Comparison of ENCODE assay signal across 8 mouse cellular contexts in the genomic region with DNA sequence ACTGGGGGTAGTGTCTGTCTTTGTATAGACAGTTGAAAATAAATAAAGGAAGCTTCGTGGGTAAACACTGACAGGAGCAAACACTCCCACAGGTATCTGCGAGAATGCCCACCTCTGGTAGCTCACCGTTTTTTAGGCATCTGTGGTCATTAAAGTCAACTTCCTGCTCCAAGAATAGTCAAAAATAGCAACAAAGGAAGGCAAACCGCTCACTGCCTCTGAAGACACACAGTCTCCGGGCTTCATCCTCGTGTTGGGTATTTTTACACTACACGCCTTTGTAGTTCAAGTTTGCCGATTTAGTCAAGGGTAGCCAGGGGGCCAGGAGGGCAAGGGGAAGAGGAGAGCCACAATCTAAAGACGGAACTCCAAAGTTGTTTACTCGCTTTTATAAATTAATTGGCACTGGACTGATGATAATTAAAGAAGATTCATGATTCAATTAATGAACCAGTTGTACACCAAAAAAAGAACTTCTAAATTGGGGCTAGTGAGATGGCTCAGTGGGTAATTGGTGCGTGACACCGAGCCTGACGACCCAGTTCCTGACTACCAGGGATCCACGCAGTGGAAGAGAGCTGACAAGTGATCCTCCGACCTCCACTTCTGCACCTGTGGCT. TPM values are rescaled to one million over a fixed set of nuclear protein-coding genes. Genes with fewer than 3 reads are reported as not detected.
A peak's percentile ranks its signal among the peaks of the same experiment; 100 is the strongest.
DNase-seq lines count a peak whose midpoint lies in the region; ATAC-seq and TF ChIP-seq lines count a peak whose summit lies in the region.

No protein-coding gene starts in this region.

- TF ChIP-seq CTCF in heart, adult 2 months (IDR thresholded peaks at IDR 0.05), result no peak

- DNase-seq in heart, adult 2 months, result no peak
- DNase-seq in lung, postnatal 4 days, result no peak
- DNase-seq in right cerebral cortex, postnatal 14 days, result no peak
- no peak for DNase-seq in urinary bladder, postnatal 4 days (ENCODE audit: low spot score in 2 of 2)

- WGBS in heart, embryonic 13.5 days, result 24% methylated on average over 15 of the region's 15 CpGs
- WGBS in heart, adult 2 months, result 36% methylated on average over 15 of the region's 15 CpGs
- 26% methylated on average over 15 of the region's 15 CpGs for WGBS in lung, embryonic 16.5 days
- WGBS in embryonic facial prominence, embryonic 13.5 days, result 42% methylated on average over 15 of the region's 15 CpGs
- 21% methylated on average over 15 of the region's 15 CpGs for WGBS in liver, embryonic 16.5 days (ENCODE audit: insufficient replicate concordance)

- intact Hi-C loops in heart, adult 2 months (cut with DNase I), result no loop called here

- peak overlapping the region; percentile 74 for H3K27ac ChIP-seq in heart, embryonic 13.5 days (replicated peaks)
- H3K27ac ChIP-seq in heart, adult 2 months, result no peak overlapping the region; the same call in 1 of the 2 replicates
- H3K27ac ChIP-seq in lung, embryonic 16.5 days (ENCODE audit: low read length), result peak overlapping the region; percentile 21; the same call in 1 of the 2 replicates
- H3K27ac ChIP-seq in embryonic facial prominence, embryonic 13.5 days, result peak overlapping the region; percentile 45; the same call in 1 of the 2 replicates
- 0 out of 2 replicates have a peak overlapping the region, but pooled peaks have one; percentile 20 for H3K27ac ChIP-seq in liver, embryonic 16.5 days (ENCODE audit: low read length)

- no peaks in the 10 kb centered on the region for H3K36me3 ChIP-seq in heart, embryonic 13.5 days
- H3K36me3 ChIP-seq in heart, adult 2 months (ENCODE audit: control insufficient read depth, insufficient read depth, low read length), result no peaks in the 10 kb centered on the region
- H3K36me3 ChIP-seq in lung, embryonic 16.5 days (ENCODE audit: control insufficient read depth, insufficient read depth, low read length), result no peaks in the 10 kb centered on the region
- H3K36me3 ChIP-seq in embryonic facial prominence, embryonic 13.5 days, result no peaks in the 10 kb centered on the region
- no peaks in the 10 kb centered on the region for H3K36me3 ChIP-seq in liver, embryonic 16.5 days (ENCODE audit: control insufficient read depth, insufficient read depth)

- H3K9me3 ChIP-seq in heart, embryonic 13.5 days, result no peaks in the 10 kb centered on the region
- H3K9me3 ChIP-seq in lung, embryonic 16.5 days (ENCODE audit: control insufficient read depth, low read length), result no peaks in the 10 kb centered on the region
- H3K9me3 ChIP-seq in embryonic facial prominence, embryonic 13.5 days, result no peaks in the 10 kb centered on the region
- H3K9me3 ChIP-seq in liver, embryonic 16.5 days (replicated peaks; ENCODE audit: control insufficient read depth, low read length), result no peaks in the 10 kb centered on the region

- peak overlapping the region; percentile 49 for H3K4me2 ChIP-seq in heart, embryonic 13.5 days
- H3K4me2 ChIP-seq in lung, embryonic 16.5 days (ENCODE audit: low read depth, low read length), result peak overlapping the region; percentile 23; the same call in 1 of the 2 replicates
- peak overlapping the region; percentile 14; the same call in 1 of the 2 replicates for H3K4me2 ChIP-seq in embryonic facial prominence, embryonic 13.5 days
- peak overlapping the region; percentile 30; the same call in 1 of the 2 replicates for H3K4me2 ChIP-seq in liver, embryonic 16.5 days (ENCODE audit: low read depth, low read length)

- H3K9ac ChIP-seq in heart, embryonic 13.5 days, result peak overlapping the region; percentile 67
- no peak overlapping the region for H3K9ac ChIP-seq in heart, adult 2 months (ENCODE audit: low read depth, low read length)
- H3K9ac ChIP-seq in lung, embryonic 16.5 days (ENCODE audit: low read length), result no peak overlapping the region; the same call in 1 of the 2 replicates
- H3K9ac ChIP-seq in embryonic facial prominence, embryonic 13.5 days, result no peak overlapping the region
- no peak overlapping the region for H3K9ac ChIP-seq in liver, embryonic 16.5 days (ENCODE audit: low read depth, low read length)

- ATAC-seq in heart, embryonic 13.5 days (ENCODE audit: extremely low read depth, insufficient number of reproducible peaks, low FRiP score, low TSS enrichment), result no peak
- ATAC-seq in lung, embryonic 16.5 days (ENCODE audit: low read depth), result no peak
- ATAC-seq in embryonic facial prominence, embryonic 13.5 days (ENCODE audit: insufficient number of reproducible peaks, insufficient read depth, low FRiP score, low TSS enrichment, low read depth), result no peak
- no peak for ATAC-seq in liver, embryonic 16.5 days (ENCODE audit: low read depth)

- TF ChIP-seq POLR2A in heart, adult 2 months (IDR thresholded peaks at IDR 0.05; ENCODE audit: insufficient read depth, low read depth, low read length), result no peak

- H3K79me2 ChIP-seq in heart, adult 2 months (replicated peaks; ENCODE audit: control insufficient read depth, insufficient read depth, low read length), result no peaks in the 10 kb centered on the region

- H3K27me3 ChIP-seq in heart, embryonic 13.5 days (replicated peaks), result no peaks in the 10 kb centered on the region
- H3K27me3 ChIP-seq in heart, adult 2 months (ENCODE audit: control insufficient read depth, insufficient read depth, low read length), result no peaks in the 10 kb centered on the region
- no peaks in the 10 kb centered on the region for H3K27me3 ChIP-seq in lung, embryonic 16.5 days (ENCODE audit: control insufficient read depth, insufficient read depth, low read depth, low read length)
- H3K27me3 ChIP-seq in embryonic facial prominence, embryonic 13.5 days, result no peaks in the 10 kb centered on the region
- H3K27me3 ChIP-seq in liver, embryonic 16.5 days (ENCODE audit: control insufficient read depth, insufficient read depth, low read depth, low read length), result no peaks in the 10 kb centered on the region

- 0 out of 2 replicates have a peak overlapping the region, but pooled peaks have one; percentile 4 for H3K4me3 ChIP-seq in heart, embryonic 13.5 days
- H3K4me3 ChIP-seq in heart, adult 2 months, result no peak overlapping the region
- no peak overlapping the region for H3K4me3 ChIP-seq in lung, embryonic 16.5 days (ENCODE audit: low read length)
- H3K4me3 ChIP-seq in embryonic facial prominence, embryonic 13.5 days, result no peak overlapping the region
- H3K4me3 ChIP-seq in liver, embryonic 16.5 days (ENCODE audit: low read depth, low read length), result no peak overlapping the region

- H3K4me1 ChIP-seq in heart, embryonic 13.5 days, result peaks cover 97% of the 10 kb centered on the region
- H3K4me1 ChIP-seq in heart, adult 2 months (ENCODE audit: control insufficient read depth, insufficient read depth, low read length), result peaks cover 23% of the 10 kb centered on the region
- peaks cover 82% of the 10 kb centered on the region for H3K4me1 ChIP-seq in lung, embryonic 16.5 days (replicated peaks; ENCODE audit: control insufficient read depth, insufficient read depth, low read length)
- H3K4me1 ChIP-seq in embryonic facial prominence, embryonic 13.5 days, result peaks cover 94% of the 10 kb centered on the region
- peaks cover 71% of the 10 kb centered on the region for H3K4me1 ChIP-seq in liver, embryonic 16.5 days (ENCODE audit: control insufficient read depth, low read depth, low read length)

- TF ChIP-seq EP300 in heart, adult 2 months (IDR thresholded peaks at IDR 0.05; ENCODE audit: insufficient read depth, low read depth, low read length), result no peak

RNA-seq across cellular contexts. Expression of a gene that starts 8.4 kb away (rescaled TPM):
- 11.3 and 11.9 TPM in 2 replicates for polyA plus RNA-seq in heart, embryonic 13.5 days (2015; fragmentation: Nextera tagmentation; extraction: Ambion mirVana)
- 10 to 100 TPM; 12.4 to 13.0 TPM for total RNA-seq in heart, adult 2 months (2021)
- 18.4 and 24.0 TPM in 2 replicates for polyA plus RNA-seq in heart, adult 2 months (2012; rRNA removed)
- polyA plus RNA-seq in lung, embryonic 16.5 days (2015; fragmentation: Nextera tagmentation; extraction: Ambion mirVana), result 18.0 and 19.5 TPM in 2 replicates
- 29.8 and 30.9 TPM in 2 replicates for polyA plus RNA-seq in embryonic facial prominence, embryonic 13.5 days (2015; fragmentation: Nextera tagmentation; extraction: Ambion mirVana)
- polyA plus RNA-seq in liver, embryonic 16.5 days (2015; fragmentation: Nextera tagmentation; extraction: Ambion mirVana), result 2.7 TPM in 2 replicates
